In the genomic region with DNA sequence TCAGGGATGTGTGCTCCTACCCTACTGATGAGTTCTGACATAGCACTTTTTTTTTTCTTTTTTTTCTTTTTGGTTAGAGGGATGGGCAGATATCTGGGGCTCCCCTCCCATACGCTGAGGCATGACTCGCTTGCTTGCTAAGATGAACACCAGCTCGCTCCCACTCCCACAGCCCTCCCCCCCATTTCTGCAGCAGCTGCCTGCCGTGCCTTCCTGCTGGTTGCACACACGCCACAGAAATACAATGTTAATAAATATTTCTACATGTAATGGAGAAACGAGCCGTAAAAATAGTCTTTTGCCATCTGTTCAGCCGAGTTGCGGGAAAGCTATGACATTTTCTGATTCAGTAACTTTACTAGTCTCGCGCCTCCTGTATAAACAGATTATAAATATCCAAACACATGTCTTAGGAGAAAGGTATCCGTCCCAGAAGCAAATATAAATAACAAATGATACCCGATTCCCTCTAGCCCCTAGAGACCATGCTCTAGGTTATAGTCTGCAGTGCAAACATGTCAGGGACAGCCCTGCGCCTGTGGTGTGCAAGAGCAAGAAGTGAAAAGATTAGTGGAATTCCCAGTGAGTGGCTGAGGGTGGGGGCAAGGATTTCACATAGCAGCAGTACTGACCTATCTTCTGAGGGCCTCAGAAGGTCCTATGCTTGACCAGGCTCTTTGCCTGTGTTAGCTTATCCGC, we compare ENCODE assay signal across 12 mouse cellular contexts.
DNase-seq lines count a peak whose midpoint lies in the region; ATAC-seq and TF ChIP-seq lines count a peak whose summit lies in the region.
"Had no signal": no experiment of that assay in that cellular context is flagged by ENCODE, and none has a peak within 500 bp of the region (broad histone marks: within the 10 kb centered on the region; RNA-seq: fewer than 3 reads in every experiment).

No protein-coding gene starts in this region.

- peak overlapping the region; percentile 43; the same call in 1 of the 2 replicates for H3K27ac ChIP-seq in heart, embryonic 11.5 days (ENCODE audit: low read depth, low read length)
- H3K27ac ChIP-seq in left cerebral cortex, adult 2 months: no peak overlapping the region
- H3K27ac ChIP-seq in forebrain, embryonic 14.5 days (ENCODE audit: low read depth, low read length): no peak overlapping the region
- peak overlapping the region; percentile 64 for H3K27ac ChIP-seq in neural tube, embryonic 13.5 days (replicated peaks)
- H3K27ac ChIP-seq: limb, embryonic 15.5 days had no signal

- no peaks in the 10 kb centered on the region for H3K9me3 ChIP-seq in heart, embryonic 11.5 days (replicated peaks; ENCODE audit: control insufficient read depth, low read length)
- H3K9me3 ChIP-seq in forebrain, embryonic 14.5 days (replicated peaks; ENCODE audit: control insufficient read depth, low read length): no peaks in the 10 kb centered on the region
- H3K9me3 ChIP-seq in neural tube, embryonic 13.5 days: no peaks in the 10 kb centered on the region
- H3K9me3 ChIP-seq: limb, embryonic 15.5 days had no signal

- H3K9ac ChIP-seq in heart, embryonic 11.5 days (ENCODE audit: low read depth, low read length): no peak overlapping the region
- H3K9ac ChIP-seq in forebrain, embryonic 14.5 days (ENCODE audit: low read length): no peak overlapping the region
- 0 out of 2 replicates have a peak overlapping the region, but pooled peaks have one; percentile 22 for H3K9ac ChIP-seq in neural tube, embryonic 13.5 days
- H3K9ac ChIP-seq: limb, embryonic 15.5 days had no signal

- peaks cover 29% of the 10 kb centered on the region for H3K4me1 ChIP-seq in heart, embryonic 11.5 days (ENCODE audit: control insufficient read depth, insufficient read depth, low read length)
- H3K4me1 ChIP-seq in forebrain, embryonic 14.5 days (ENCODE audit: control insufficient read depth, insufficient read depth, low read length): no peaks in the 10 kb centered on the region
- H3K4me1 ChIP-seq in neural tube, embryonic 13.5 days (replicated peaks): peaks cover 31% of the 10 kb centered on the region

- 69% methylated on average over 15 of the region's 15 CpGs for WGBS in heart, embryonic 11.5 days (ENCODE audit: insufficient replicate concordance)
- 70% methylated on average over 15 of the region's 15 CpGs for WGBS in forebrain, embryonic 14.5 days
- 29% methylated on average over 15 of the region's 15 CpGs for WGBS in neural tube, embryonic 13.5 days

- H3K27me3 ChIP-seq in heart, embryonic 11.5 days (ENCODE audit: control insufficient read depth, insufficient read depth, low read length): no peaks in the 10 kb centered on the region
- H3K27me3 ChIP-seq in forebrain, embryonic 14.5 days (replicated peaks; ENCODE audit: control insufficient read depth, insufficient read depth, low read length): no peaks in the 10 kb centered on the region
- 0 out of 2 replicates have a peak, but pooled peaks cover 5% of the 10 kb centered on the region for H3K27me3 ChIP-seq in neural tube, embryonic 13.5 days
- H3K27me3 ChIP-seq: limb, embryonic 15.5 days had no signal

- H3K4me2 ChIP-seq in heart, embryonic 11.5 days: no peak overlapping the region
- no peak overlapping the region for H3K4me2 ChIP-seq in forebrain, embryonic 14.5 days (ENCODE audit: low read length)
- H3K4me2 ChIP-seq in neural tube, embryonic 13.5 days: peak overlapping the region; percentile 33
- H3K4me2 ChIP-seq: limb, embryonic 15.5 days had no signal

- DNase-seq in heart, adult 18-20 months: no peak
- peak; percentile 11 to 33 for DNase-seq in left cerebral cortex, postnatal 25 days (ENCODE audit: low spot score in 2 of 2)
- no peak for DNase-seq in left cerebral cortex, adult 2 months (ENCODE audit: extremely low spot score in 1 of 2, low spot score in 2 of 2)
- DNase-seq in forebrain, embryonic 14.5 days (ENCODE audit: low spot score): peak; percentile 60
- DNase-seq in adrenal gland, postnatal 36 days: no peak
- no peak for DNase-seq in thymus, postnatal 25 days
- DNase-seq: adrenal gland, adult 2 months; cerebellum, adult 11-12 months; heart, postnatal 14 days had no signal

- H3K36me3 ChIP-seq in heart, embryonic 11.5 days (ENCODE audit: control insufficient read depth, insufficient read depth, low read length): no peaks in the 10 kb centered on the region
- H3K36me3 ChIP-seq in forebrain, embryonic 14.5 days (ENCODE audit: control insufficient read depth, insufficient read depth, low read length): no peaks in the 10 kb centered on the region
- no peaks in the 10 kb centered on the region for H3K36me3 ChIP-seq in neural tube, embryonic 13.5 days
- H3K36me3 ChIP-seq: limb, embryonic 15.5 days had no signal

- no peak for ATAC-seq in heart, embryonic 11.5 days (replicated peaks; ENCODE audit: insufficient number of reproducible peaks, low FRiP score, low TSS enrichment)
- ATAC-seq in forebrain, embryonic 14.5 days: peak; percentile 76; the same call in 1 of the 2 replicates
- peak; percentile 89 for ATAC-seq in neural tube, embryonic 13.5 days (ENCODE audit: low read depth)

- no peak for TF ChIP-seq CTCF in left cerebral cortex, adult 2 months (IDR thresholded peaks at IDR 0.05)

- intact Hi-C loops in left cerebral cortex, postnatal 25 days (cut with DNase I): no loop called here
- intact Hi-C loops in left cerebral cortex, adult 2 months (cut with DNase I): no loop called here

- H3K4me3 ChIP-seq in heart, embryonic 11.5 days (ENCODE audit: low read depth, low read length): no peak overlapping the region
- H3K4me3 ChIP-seq in left cerebral cortex, adult 2 months: no peak overlapping the region
- no peak overlapping the region for H3K4me3 ChIP-seq in forebrain, embryonic 14.5 days (ENCODE audit: low read depth, low read length)
- no peak overlapping the region for H3K4me3 ChIP-seq in neural tube, embryonic 13.5 days
- H3K4me3 ChIP-seq: limb, embryonic 15.5 days had no signal

Comparison
In these comparisons a context has a peak if more than half of its experiments do, and no peak if none do; other contexts are left out.
1. DNase-seq: peak in left cerebral cortex, postnatal 25 days (2 of 2) and forebrain, embryonic 14.5 days (single experiment); none in heart, adult 18-20 months (0 of 2), left cerebral cortex, adult 2 months (0 of 2), adrenal gland, postnatal 36 days (0 of 2) and thymus, postnatal 25 days (single experiment).
2. H3K27ac ChIP-seq: peak in heart, embryonic 11.5 days (single experiment) and neural tube, embryonic 13.5 days (single experiment); none in left cerebral cortex, adult 2 months (single experiment) and forebrain, embryonic 14.5 days (single experiment).